Mouse (Mus musculus) gastrocnemius, adult 2 months (tissue): ENCODE results near the gene Fam71f1. TPM values are rescaled to one million over a fixed set of nuclear protein-coding genes. Genes with fewer than 3 reads are reported as not detected.

ENCODE experiments used
- DNase-seq: peaks from one replicate; pipeline ENCODE4 v3.0.0; 2022
- H3K27ac ChIP-seq: fragments of 200-600 bp; 2 replicates; pipeline ENCODE4 v1.8.1; 2022; ENCODE audit warnings: mild to moderate bottlenecking
- H3K4me3 ChIP-seq: fragments of 200-600 bp; 2 replicates; pipeline ENCODE4 v1.8.1; 2022; ENCODE audit warnings: mild to moderate bottlenecking, moderate library complexity
- CTCF ChIP-seq: fragments of 200-600 bp; IDR thresholded peaks from 2 replicates; pipeline ENCODE4 v1.8.1; 2022; ENCODE audit warnings: antibody characterized with exemption, mild to moderate bottlenecking, moderate library complexity
- intact Hi-C: fragments of 180-260 bp; cut with DNase I; formaldehyde crosslinking; loops from one replicate; pipeline ENCODE4 v1.15.1; 2025
- total RNA-seq, 2 experiments: library from RNA; stranded (reverse); gene quantifications; 2 replicates each; pipeline ENCODE4 v1.2.3; 2021

Gene Fam71f1
- total RNA-seq, 2 experiments from 2014 or later = not detected

DNA sequence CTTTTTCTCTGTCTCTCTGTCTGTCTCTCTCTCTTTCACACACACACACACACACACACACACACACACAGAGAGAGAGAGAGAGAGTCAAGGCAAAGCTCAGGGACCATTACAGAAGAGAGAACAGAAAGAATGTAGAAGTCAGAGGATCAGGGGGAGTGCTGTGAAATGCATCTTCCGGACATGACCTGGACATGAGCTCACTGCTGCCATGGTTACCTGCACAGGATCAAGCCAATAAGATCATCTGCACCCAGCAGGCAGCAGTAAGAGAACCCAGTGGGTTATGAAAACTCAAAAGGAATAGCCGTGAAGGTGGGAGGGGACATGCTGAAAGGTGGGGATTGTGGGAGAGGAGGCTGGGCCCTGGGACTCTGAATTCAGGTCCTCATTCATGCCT is 63.5 kb downstream of the Fam71f1 start:
- no peak for DNase-seq
- TF ChIP-seq CTCF = no peak
- Histone ChIP-seq H3K4me3 (no peak overlapping the region), H3K27ac (no peak overlapping the region)
- intact Hi-C loops = loop anchor here (10.0 kb wide), 1 partner anchor 222 kb away; the partner anchor contains the start of gene Tnpo3

Other genes starting within 250 kb of the Fam71f1 start
- 10 to 100 TPM; 16.3 to 18.4 TPM for gene Rbm28, start 154.1 kb upstream of the Fam71f1 start, total RNA-seq
- under 1 TPM; 0.36 to 0.73 TPM for gene Prrt4, start 139.6 kb upstream of the Fam71f1 start, total RNA-seq
- gene Impdh1, start 102.8 kb upstream of the Fam71f1 start, total RNA-seq = 10 to 100 TPM in 1 of 2 experiments, 1 to 10 TPM in 1; 9.9 to 10.3 TPM
- 1 to 10 TPM; 2.9 to 4.0 TPM for gene Hilpda, start 46.7 kb upstream of the Fam71f1 start, total RNA-seq
- under 1 TPM in 1 of 2 experiments, not detected in 1; 0.25 TPM for gene Fam71f2, start 39.5 kb upstream of the Fam71f1 start, total RNA-seq
- gene Calu, start 28.9 kb downstream of the Fam71f1 start, total RNA-seq = 100 to 1,000 TPM in 1 of 2 experiments, 10 to 100 TPM in 1; 73.7 to 104 TPM
- under 1 TPM; 0.17 to 0.18 TPM for gene Opn1sw, start 69.3 kb downstream of the Fam71f1 start, total RNA-seq
- gene Ccdc136, start 77.2 kb downstream of the Fam71f1 start, total RNA-seq = 10 to 100 TPM in 1 of 2 experiments, 1 to 10 TPM in 1; 9.6 to 10.5 TPM
- gene Flnc, start 114.1 kb downstream of the Fam71f1 start, total RNA-seq = 100 to 1,000 TPM; 285 to 430 TPM
- gene Atp6v1f, start 148.6 kb downstream of the Fam71f1 start, total RNA-seq = 100 to 1,000 TPM; 110 to 112 TPM
- not detected for gene Atp6v1fnb, start 152.3 kb downstream of the Fam71f1 start, total RNA-seq
- 1 to 10 TPM; 3.8 to 4.0 TPM for gene Kcp, start 188.8 kb downstream of the Fam71f1 start, total RNA-seq
- 1 to 10 TPM; 1.1 to 3.8 TPM for gene Irf5, start 207.5 kb downstream of the Fam71f1 start, total RNA-seq